Mouse (Mus musculus): Measurements from ENCODE around the gene Mt1.

Mt1 gene

DNA sequence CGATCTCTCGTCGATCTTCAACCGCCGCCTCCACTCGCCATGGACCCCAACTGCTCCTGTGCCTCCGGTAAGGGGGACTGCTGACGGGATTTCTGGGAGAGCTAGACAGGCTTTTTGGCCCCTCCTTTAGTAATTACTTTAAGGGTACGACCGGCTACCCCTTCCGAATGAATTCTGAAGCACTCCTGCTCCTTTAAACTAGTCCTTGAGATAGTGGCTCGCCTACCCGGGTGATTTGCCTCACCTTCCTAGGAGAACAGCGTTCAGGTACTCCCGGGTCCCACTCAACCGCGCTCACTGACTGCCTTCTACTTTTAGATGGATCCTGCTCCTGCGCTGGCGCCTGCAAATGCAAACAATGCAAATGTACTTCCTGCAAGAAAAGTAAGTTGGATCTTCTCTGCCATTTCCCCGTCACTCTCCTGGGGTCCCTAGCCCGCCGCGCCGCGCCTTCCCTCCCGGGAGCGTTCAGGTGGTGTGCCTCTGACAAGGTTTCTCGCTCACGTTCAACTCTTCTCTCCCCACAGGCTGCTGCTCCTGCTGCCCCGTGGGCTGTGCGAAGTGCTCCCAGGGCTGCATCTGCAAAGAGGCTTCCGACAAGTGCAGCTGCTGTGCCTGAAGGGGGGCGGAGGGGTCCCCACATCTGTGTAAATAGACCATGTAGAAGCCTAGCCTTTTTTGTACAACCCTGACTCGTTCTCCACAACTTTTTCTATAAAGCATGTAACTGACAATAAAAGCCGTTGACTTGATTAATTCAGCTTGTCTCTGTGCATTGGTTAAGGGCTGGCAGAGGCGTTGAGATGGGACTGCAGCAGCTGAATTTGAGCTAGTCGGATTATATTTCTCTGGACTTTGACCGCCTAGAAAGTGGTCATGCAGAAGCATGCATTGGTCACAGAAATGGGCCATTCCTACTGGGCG is 5.8 kb upstream of the Mt1 start:
- DNase-seq (ENCODE audit: low read depth), result peak; percentile 52

DNA sequence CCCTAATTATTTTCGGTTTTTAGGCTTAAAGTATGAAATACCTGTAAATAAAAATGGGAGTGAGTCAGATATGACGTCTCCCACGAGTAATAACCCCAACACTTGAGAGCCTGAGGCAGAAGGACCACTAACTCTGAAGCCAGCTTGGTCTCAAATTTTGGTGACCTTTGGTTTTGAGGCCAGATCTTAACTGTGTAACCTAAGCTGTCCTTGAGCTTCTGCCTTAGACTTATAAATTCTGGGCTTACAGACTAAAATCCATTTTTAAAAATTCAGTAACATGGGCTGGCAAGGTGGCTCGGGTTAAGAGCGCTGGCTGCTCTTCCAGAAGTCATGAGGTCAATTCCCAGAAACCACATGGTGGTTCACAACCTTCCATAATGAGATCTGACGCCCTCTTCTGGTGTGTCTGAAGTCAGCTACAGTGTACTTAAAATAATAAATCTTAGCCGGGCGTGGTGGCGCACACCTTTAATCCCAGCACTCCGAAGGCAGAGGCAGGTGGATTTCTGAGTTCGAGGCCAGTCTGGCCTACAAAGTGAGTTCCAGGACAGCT is 5.0 kb upstream of the Mt1 start:
- peak; percentile 25 for DNase-seq (ENCODE audit: low read depth)

GRCm38 (mm10) chr8:94174619-94175213 is 4.2 kb upstream of the Mt1 start:
- peak; percentile 71 for DNase-seq (ENCODE audit: low read depth)

GRCm38 (mm10) chr8:94177716-94178390 is 1.0 kb upstream of the Mt1 start:
- no peak for DNase-seq (ENCODE audit: low read depth)

DNA sequence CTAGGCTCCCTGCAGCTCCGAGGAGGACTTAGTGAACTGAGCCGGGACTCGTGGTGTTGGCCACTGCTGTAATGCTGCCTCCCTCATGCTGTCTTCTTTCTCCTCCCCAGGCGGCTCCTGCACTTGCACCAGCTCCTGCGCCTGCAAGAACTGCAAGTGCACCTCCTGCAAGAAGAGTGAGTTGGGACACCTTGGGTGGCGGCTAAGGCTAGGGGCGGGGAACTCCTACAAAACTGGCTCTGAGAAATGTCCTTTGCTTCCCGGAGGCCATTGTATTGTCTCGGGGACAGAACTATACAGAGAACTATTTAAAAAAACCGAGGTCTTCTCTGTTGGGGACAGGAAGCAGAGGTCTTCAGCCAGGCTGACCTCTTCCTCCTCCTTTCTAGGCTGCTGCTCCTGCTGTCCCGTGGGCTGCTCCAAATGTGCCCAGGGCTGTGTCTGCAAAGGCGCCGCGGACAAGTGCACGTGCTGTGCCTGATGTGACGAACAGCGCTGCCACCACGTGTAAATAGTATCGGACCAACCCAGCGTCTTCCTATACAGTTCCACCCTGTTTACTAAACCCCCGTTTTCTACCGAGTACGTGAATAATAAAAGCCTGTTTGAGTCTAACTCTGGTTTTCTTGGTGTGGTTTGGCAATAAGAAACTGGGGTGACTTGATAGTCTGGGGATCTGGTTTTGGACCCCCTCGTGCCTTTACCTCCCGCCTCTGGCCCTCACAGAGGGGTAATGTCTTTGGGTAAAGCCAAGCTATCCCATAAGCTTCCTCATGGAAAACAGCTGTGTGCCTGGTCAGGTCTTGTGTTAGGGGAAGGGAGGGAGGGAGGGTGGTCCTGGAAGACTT is 1.1 kb downstream of the Mt1 start:
- DNase-seq (ENCODE audit: low read depth), result peak; percentile 52

GRCm38 (mm10) chr8:94180561-94180908 is 1.7 kb downstream of the Mt1 start:
- no peak for DNase-seq (ENCODE audit: low read depth)

GRCm38 (mm10) chr8:94182055-94182929 is 3.4 kb downstream of the Mt1 start:
- peak; percentile 31 for DNase-seq (ENCODE audit: low read depth)

DNA sequence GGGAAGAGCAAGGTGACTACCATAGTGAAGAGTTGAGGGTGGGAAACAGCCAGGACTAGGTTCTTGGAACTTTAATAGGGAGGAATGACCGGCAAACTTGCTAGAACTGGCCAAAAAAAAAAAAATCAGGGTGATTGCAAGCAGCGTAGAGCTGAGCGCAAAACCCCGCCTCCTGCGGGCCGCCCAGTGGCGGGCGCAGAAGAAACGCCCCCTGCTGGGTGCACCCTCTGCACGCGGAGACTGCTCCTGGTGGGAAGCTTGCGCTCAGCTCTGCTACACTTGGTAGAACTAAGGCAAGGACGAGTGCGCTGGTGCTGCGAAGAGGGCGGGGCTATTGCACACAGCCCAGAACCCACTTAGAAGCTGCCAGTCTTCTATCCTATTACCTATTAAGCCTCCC is 4.2 kb downstream of the Mt1 start:
- DNase-seq (ENCODE audit: low read depth), result peak; percentile 96

DNA sequence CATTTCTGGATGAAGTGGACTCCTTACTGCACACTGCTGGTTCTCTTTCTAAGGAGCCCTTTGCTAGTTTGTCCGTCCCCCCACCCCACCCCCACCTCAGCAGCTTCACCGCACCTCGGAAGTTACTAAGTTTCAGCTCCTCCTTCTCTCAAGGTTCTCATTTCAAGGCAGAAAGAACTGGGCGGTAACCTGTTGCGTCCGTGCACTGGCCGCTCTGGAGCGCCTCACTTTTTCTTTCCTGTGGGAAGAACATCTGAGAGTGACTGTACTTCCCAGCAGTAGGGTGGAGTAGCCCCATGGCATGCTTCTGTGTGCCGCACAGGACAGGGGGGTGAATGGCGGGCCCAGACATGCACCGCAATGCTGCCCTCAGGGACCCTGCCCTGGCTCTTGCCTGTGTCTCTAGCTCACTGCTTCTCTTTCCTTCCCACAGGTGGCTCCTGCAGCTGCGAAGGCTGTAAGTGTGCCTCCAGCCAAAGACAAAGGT is 5.5 kb downstream of the Mt1 start:
- DNase-seq (ENCODE audit: low read depth), result no peak

- no peak for DNase-seq (ENCODE audit: low read depth)
These were observed 6.9 kb downstream of the Mt1 start for GRCm38 (mm10) chr8:94185791-94186190.

DNA sequence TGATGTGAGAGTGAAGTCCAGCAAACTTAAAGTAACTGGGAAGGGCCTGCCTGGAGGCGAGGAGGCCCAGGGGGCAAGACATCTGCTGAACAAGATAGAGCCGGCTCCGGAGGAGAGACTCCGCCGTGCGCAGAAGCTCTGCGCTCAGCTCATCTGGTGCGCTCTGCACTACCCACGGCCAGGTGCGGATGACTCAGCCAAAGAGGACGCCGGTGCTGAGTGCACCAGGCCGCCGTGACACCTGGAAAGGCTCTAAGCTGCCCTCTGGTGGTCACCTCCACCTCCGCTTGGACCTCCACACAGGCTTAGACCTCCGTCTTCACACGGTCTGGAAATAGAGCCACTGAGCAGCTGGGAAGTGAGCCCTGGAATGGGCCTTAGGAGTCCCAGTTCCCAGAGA is 7.7 kb downstream of the Mt1 start:
- no peak for DNase-seq (ENCODE audit: low read depth)

- DNase-seq (ENCODE audit: low read depth), result no peak
These were observed 8.6 kb downstream of the Mt1 start for GRCm38 (mm10) chr8:94187290-94188002.

GRCm38 (mm10) chr8:94189275-94190031 is 10.6 kb downstream of the Mt1 start:
- peak; percentile 36 for DNase-seq (ENCODE audit: low read depth)

DNA sequence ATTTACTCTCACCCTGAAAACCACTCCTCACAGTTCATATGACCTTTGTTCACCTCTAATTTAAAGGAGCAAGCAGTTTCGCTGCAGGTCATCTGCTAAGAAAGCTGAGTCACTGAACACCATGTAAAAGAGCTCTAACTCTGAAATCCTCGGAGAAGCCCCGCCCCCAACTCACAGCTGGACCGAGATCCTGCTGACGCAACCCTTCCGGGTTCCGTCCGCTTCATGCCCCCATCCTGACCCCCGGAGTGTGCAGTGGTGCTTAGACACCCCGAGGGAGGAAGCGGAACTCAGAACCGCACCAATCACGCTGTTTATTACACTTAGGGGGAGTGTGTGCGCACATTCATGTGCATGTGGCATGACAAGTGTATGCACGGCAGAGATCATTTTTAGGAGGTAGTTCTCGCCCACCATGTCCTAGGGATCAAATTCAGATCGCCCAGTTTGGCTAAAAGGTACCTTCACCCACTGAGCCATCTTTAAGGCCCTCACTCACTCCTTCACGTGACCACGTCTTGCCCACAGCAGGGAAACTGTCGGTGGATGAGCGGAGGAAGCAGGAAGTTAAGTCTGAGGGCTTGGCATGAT is 12.3 kb downstream of the Mt1 start:
- DNase-seq (ENCODE audit: low read depth), result peak; percentile 41

GRCm38 (mm10) chr8:94192926-94193325 is 14.0 kb downstream of the Mt1 start:
- DNase-seq (ENCODE audit: low read depth), result peak; percentile 28

GRCm38 (mm10) chr8:94194591-94195223 is 15.8 kb downstream of the Mt1 start:
- DNase-seq (ENCODE audit: low read depth), result peak; percentile 96

DNA sequence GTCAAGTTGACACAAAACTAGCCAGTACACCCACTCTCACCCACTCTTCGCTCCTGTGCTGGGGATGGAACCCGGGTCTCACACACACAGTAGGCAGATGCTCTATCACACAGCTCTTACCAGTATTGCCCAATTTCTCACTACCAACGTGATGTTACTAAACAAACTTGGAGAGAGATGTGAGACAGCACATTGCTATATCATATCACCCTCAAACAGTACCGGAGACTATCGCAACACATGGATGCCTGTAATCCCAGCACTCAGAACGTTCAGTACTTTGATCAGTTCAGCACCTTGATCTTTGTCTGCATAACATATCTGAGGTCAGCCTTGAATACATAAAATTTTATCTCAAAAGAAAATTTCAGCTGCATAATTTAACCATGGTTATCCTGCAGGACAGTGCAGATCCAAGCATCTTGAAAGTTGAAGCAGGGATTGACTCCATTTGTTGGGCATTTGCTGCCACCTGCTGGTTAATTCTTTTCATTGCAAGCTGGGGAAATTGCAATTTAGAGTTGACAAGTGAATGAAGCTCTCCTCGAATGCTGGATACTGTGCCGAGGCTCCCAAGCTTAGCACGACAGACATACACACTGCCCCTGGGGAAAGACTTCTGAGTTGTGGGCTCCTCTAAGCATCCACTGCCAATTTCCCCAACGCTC is 20.5 kb downstream of the Mt1 start:
- peak; percentile 92 for DNase-seq (ENCODE audit: low read depth)

DNA sequence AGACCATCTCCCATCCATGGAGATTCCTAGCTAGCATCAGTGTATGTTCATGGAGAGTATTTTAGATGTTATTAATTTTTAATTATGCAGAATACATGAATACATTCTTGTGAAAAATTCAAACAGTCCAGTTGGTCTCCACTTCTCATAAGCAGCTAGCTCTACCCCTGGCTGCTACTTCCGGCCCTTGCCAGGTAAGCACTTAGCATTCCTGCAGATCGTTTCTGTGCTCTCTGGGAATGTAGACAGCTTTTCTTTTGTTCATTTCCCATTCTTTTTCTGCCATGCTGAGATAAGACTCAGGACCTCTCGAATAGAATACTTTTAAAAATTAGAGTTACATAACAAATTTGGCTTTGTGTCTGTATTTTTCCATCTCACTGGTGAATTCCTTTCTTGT is 25.2 kb downstream of the Mt1 start:
- DNase-seq (ENCODE audit: low read depth), result no peak
